Mouse (Mus musculus): ENCODE results near the gene Ccdc102a.

GRCm38 (mm10) chr8:94942566-94942965, 24.7 kb upstream of the Ccdc102a start:
- TF ChIP-seq POLR2A (IDR thresholded peaks at IDR 0.05; ENCODE audit: insufficient read depth, low read length) = no peak
- TF ChIP-seq CTCF (IDR thresholded peaks at IDR 0.05; ENCODE audit: low read depth, low read length) = peak; percentile 97
- no peak for TF ChIP-seq EP300 (IDR thresholded peaks at IDR 0.05; ENCODE audit: insufficient read depth, low read depth, low read length)

Data from ES-Bruce4 (cell line).